Mouse (Mus musculus) MEL (cell line): ENCODE measurements around the gene Wee1.

ENCODE experiments used
- CTCF ChIP-seq, 3 experiments: IDR thresholded peaks in 2 of 3; conservative IDR thresholded peaks in 1 of 3; 2 replicates each; pipeline ENCODE4 v1.5.1; 2011 to 2012; ENCODE audit warnings: low read length in 3 of 3, low read depth in 2 of 3, mild to moderate bottlenecking in 2 of 3, improper control_type of control experiment in 1 of 3, inconsistent platforms in 1 of 3, mixed read lengths in 1 of 3, moderate library complexity in 1 of 3; ENCODE audit not compliant: control insufficient read depth in 1 of 3, insufficient read depth in 1 of 3, poor library complexity in 1 of 3, severe bottlenecking in 1 of 3
- ELF1 ChIP-seq: IDR thresholded peaks from 2 replicates; pipeline ENCODE4 v1.6.1; 2014; ENCODE audit warnings: low read depth, mild to moderate bottlenecking, inconsistent platforms, low read length, improper control_type of control experiment, moderate library complexity
- MAZ ChIP-seq: IDR thresholded peaks from 2 replicates; pipeline ENCODE4 v1.6.1; 2012; ENCODE audit warnings: low read depth, mild to moderate bottlenecking, inconsistent platforms, low read length, improper control_type of control experiment
- NELFE ChIP-seq: IDR thresholded peaks from 2 replicates; pipeline ENCODE4 v1.6.1; 2011; ENCODE audit warnings: low read depth, low read length, improper control_type of control experiment
- NRF1 ChIP-seq: IDR thresholded peaks from 2 replicates; pipeline ENCODE4 v1.6.1; 2014; ENCODE audit warnings: low read depth, mild to moderate bottlenecking, inconsistent platforms, low read length, improper control_type of control experiment, moderate library complexity; ENCODE audit not compliant: poor library complexity, insufficient read depth, severe bottlenecking
- POLR2A ChIP-seq, 2 experiments: IDR thresholded peaks; 2 replicates each; pipeline ENCODE4 v1.6.1; 2011 to 2012; ENCODE audit warnings: low read length in 2 of 2, mild to moderate bottlenecking in 2 of 2, control low read depth in 1 of 2, improper control_type of control experiment in 1 of 2, low read depth in 1 of 2, moderate library complexity in 1 of 2; ENCODE audit not compliant: control insufficient read depth in 1 of 2, insufficient read depth in 1 of 2, poor library complexity in 1 of 2
- POLR2AphosphoS2 ChIP-seq: IDR thresholded peaks from 2 replicates; pipeline ENCODE4 v1.6.1; 2011; ENCODE audit warnings: low read length, improper control_type of control experiment
- TCF12 ChIP-seq: IDR thresholded peaks from 2 replicates; pipeline ENCODE4 v1.6.1; 2014; ENCODE audit warnings: low read depth, mild to moderate bottlenecking, inconsistent platforms, low read length, improper control_type of control experiment, moderate library complexity
- ZC3H11A ChIP-seq: IDR thresholded peaks from 2 replicates; pipeline ENCODE4 v1.6.1; 2012; ENCODE audit warnings: low read depth, mild to moderate bottlenecking, inconsistent platforms, low read length, improper control_type of control experiment

- TF ChIP-seq CTCF (IDR thresholded peaks at IDR 0.05 in 2 of 3, conservative IDR thresholded peaks at IDR 0.05 in 1 of 3; ENCODE audit: control insufficient read depth in 1 of 3, insufficient read depth in 1 of 3, low read depth in 2 of 3, low read length in 3 of 3, poor library complexity in 1 of 3, severe bottlenecking in 1 of 3), result no peak
- no peak for TF ChIP-seq POLR2A (IDR thresholded peaks at IDR 0.05; ENCODE audit: control insufficient read depth in 1 of 2, insufficient read depth in 1 of 2, low read depth in 1 of 2, low read length in 2 of 2, poor library complexity in 1 of 2)
- no peak for TF ChIP-seq ELF1
- TF ChIP-seq POLR2AphosphoS2, result no peak
- no peak for TF ChIP-seq ZC3H11A
- no peak for TF ChIP-seq NELFE
- no peak for TF ChIP-seq TCF12
- TF ChIP-seq MAZ, result no peak
- no peak for TF ChIP-seq NRF1
Observed at GRCm38 (mm10) chr7:110184608-110185007, 62.8 kb downstream of the Wee1 start.
